Comparison of ENCODE assay signal across 8 mouse cellular contexts in genomic region chr13:21717397-21718357, GRCm38 (mm10). TPM values are rescaled to one million over a fixed set of nuclear protein-coding genes. Genes with fewer than 3 reads are reported as not detected.
A peak's percentile ranks its signal among the peaks of the same experiment; 100 is the strongest.
DNase-seq lines count a peak whose midpoint lies in the region; ATAC-seq lines count a peak whose summit lies in the region.
"Not testable (repeated sequence)": the region's sequence is repeated elsewhere in the genome, so short reads cannot be mapped to it uniquely, and the experiment has no call there.

Gene Hist1h3h, plus strand, starts transcription at chr13:21717659.

- peak; percentile 62 to 67 for DNase-seq in adrenal gland, adult 18-20 months (ENCODE audit: low spot score in 2 of 2)
- peak; percentile 96 for DNase-seq in embryo, embryonic 10.5 days (ENCODE audit: low spot score)
- DNase-seq in gastrocnemius, postnatal 25 days = peak; percentile 70
- peak; percentile 94 for DNase-seq in intestine, embryonic 14.5 days (ENCODE audit: low spot score)
- DNase-seq in left cerebral cortex, postnatal 10 days (ENCODE audit: extremely low spot score in 1 of 2, low spot score in 2 of 2) = peak; percentile 73 to 92
- peak; percentile 69 for DNase-seq in right cerebral cortex, postnatal 14 days
- DNase-seq in urinary bladder, postnatal 4 days (ENCODE audit: low spot score in 2 of 2) = peak; percentile 72 to 77

- peak within 1 kb of the TSS; percentile 82 for H3K4me2 ChIP-seq in intestine, embryonic 14.5 days (ENCODE audit: low read length)

- peak; percentile 38 for ATAC-seq in intestine, embryonic 14.5 days (replicated peaks; ENCODE audit: low FRiP score, low TSS enrichment, low read depth)
- ATAC-seq in megakaryocyte progenitor cell, adult 5-6 weeks (replicated peaks; ENCODE audit: poor library complexity) = peak; percentile 32

- not testable (repeated sequence) for H3K9me3 ChIP-seq in intestine, embryonic 14.5 days (ENCODE audit: control insufficient read depth, low read length)

- H3K4me1 ChIP-seq in intestine, embryonic 14.5 days (replicated peaks; ENCODE audit: control insufficient read depth, insufficient read depth, low read length) = peaks cover 27% of the 10 kb centered on the region

- H3K36me3 ChIP-seq in intestine, embryonic 14.5 days (ENCODE audit: control insufficient read depth, insufficient read depth, low read length) = not testable (repeated sequence)

- H3K4me3 ChIP-seq in intestine, embryonic 14.5 days (ENCODE audit: low read depth, low read length) = peak within 1 kb of the TSS; percentile 50

- intact Hi-C loops in left cerebral cortex, postnatal 10 days (cut with DNase I) = loop anchor here (10.0 kb wide), 2 partner anchors 307 to 1717 kb away; no protein-coding TSS in a partner anchor

- peak within 1 kb of the TSS; percentile 91 for H3K9ac ChIP-seq in intestine, embryonic 14.5 days (ENCODE audit: low read length)

- not testable (repeated sequence) for H3K27me3 ChIP-seq in intestine, embryonic 14.5 days (replicated peaks; ENCODE audit: control insufficient read depth, insufficient read depth, low read length)

- 1% methylated on average over 28 of the region's 56 CpGs for WGBS in intestine, embryonic 14.5 days

- H3K27ac ChIP-seq in intestine, embryonic 14.5 days (ENCODE audit: low read depth) = peak within 1 kb of the TSS; percentile 98

RNA-seq across cellular contexts. Expression of gene Hist1h3h, which starts in this region (rescaled TPM):
- total RNA-seq in adrenal gland, adult 18-20 months (2021) = 10 to 100 TPM; 25.1 to 28.5 TPM
- total RNA-seq in gastrocnemius, postnatal 25 days (2021) = 10 to 100 TPM; 10.1 to 40.0 TPM
- polyA plus RNA-seq in intestine, embryonic 14.5 days (2014; fragmentation: Nextera tagmentation; extraction: Ambion mirVana) = 7.7 and 18.4 TPM in 2 replicates
- total RNA-seq in left cerebral cortex, postnatal 10 days (2021) = 10 to 100 TPM; 69.3 to 80.8 TPM
- total RNA-seq in megakaryocyte progenitor cell, adult 5-6 weeks (2015) = 35.1 and 67.8 TPM in 2 replicates
- total RNA-seq in megakaryocyte progenitor cell, adult 5-6 weeks (2017) = 208 and 295 TPM in 2 replicates

Comparison
In these comparisons a context has a peak if more than half of its experiments do, and no peak if none do; other contexts are left out.
1. Peak in every context shown above with its lines: DNase-seq, ATAC-seq, H3K4me3 ChIP-seq and H3K27ac ChIP-seq.